Mouse (Mus musculus): ENCODE measurements at regions not wholly inside any gene's neighbourhood (a gene's known extent, or its start where the extent isn't known, plus 50 kb on each side); places are given as distances from the start of the nearest gene placed in this dataset.

DNA sequence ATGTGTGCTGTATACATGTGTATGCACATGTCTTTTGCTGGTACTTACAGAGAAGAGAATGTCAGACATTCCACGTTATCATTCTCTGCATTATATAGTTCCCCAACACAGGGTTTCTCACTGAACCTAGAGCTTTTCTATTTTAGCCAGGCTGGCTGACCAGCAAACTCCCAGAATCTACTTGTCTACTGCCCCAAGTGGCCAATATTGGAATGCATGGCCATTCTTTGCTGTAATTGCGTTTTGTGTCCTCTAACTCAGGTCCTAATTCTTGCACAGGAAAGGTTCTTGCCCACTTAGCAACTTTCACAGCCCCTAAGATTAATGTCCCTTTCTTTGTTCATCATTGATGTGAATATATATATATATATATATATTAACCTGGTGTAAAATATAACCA is 138.9 kb downstream of the Fasl start:
- TF ChIP-seq USF2 (IDR thresholded peaks at IDR 0.05; ENCODE audit: borderline replicate concordance in 1 of 2, insufficient read depth in 1 of 2, low read depth in 1 of 2, low read length in 2 of 2) = no peak
- TF ChIP-seq EP300 (IDR thresholded peaks at IDR 0.05; ENCODE audit: low read depth in 1 of 2, low read length in 2 of 2) = no peak
- TF ChIP-seq KAT2A (conservative IDR thresholded peaks at IDR 0.05; ENCODE audit: low read depth, low read length) = no peak
- TF ChIP-seq ZC3H11A (IDR thresholded peaks at IDR 0.05; ENCODE audit: low read depth, low read length) = no peak

All from MEL (cell line).